Mouse (Mus musculus) kidney, postnatal 0 days (tissue): Measurements from ENCODE around the gene Tmprss13. TPM values are rescaled to one million over a fixed set of nuclear protein-coding genes. Genes with fewer than 3 reads are reported as not detected.

Experiments
- ATAC-seq: fragments of 200-750 bp; cut with Nextera tagmentation; replicated peaks from 2 replicates; pipeline ENCODE4 v1.8.0; 2017; ENCODE audit warnings: low read depth, moderate number of reproducible peaks, moderate TSS enrichment, moderate library complexity; ENCODE audit not compliant: low FRiP score
- DNase-seq: peaks from one replicate; pipeline ENCODE4 v3.0.0-alpha.2; 2016; ENCODE audit warnings: low spot score
- H3K27ac ChIP-seq: fragments of 300-500 bp; sonication (generic); 2 replicates; pipeline ENCODE4 v1.5.1; 2014; ENCODE audit warnings: mild to moderate bottlenecking
- H3K27me3 ChIP-seq: fragments of 300-500 bp; sonication (generic); 2 replicates; pipeline ENCODE4 v1.6.1; 2014; ENCODE audit warnings: low read length, mixed read lengths; ENCODE audit not compliant: insufficient read depth
- H3K36me3 ChIP-seq: fragments of 300-500 bp; sonication (generic); 2 replicates; pipeline ENCODE4 v1.6.1; 2014; ENCODE audit warnings: low read length, mixed read lengths; ENCODE audit not compliant: insufficient read depth
- H3K4me1 ChIP-seq: fragments of 300-500 bp; sonication (generic); replicated peaks from 2 replicates; pipeline ENCODE4 v1.6.1; 2014; ENCODE audit warnings: antibody characterized with exemption, low read length, mixed read lengths; ENCODE audit not compliant: insufficient read depth
- H3K4me2 ChIP-seq: fragments of 300-500 bp; sonication (generic); 2 replicates; pipeline ENCODE4 v1.6.1; 2014; ENCODE audit warnings: mild to moderate bottlenecking, low read length, moderate library complexity, mixed read lengths
- H3K4me3 ChIP-seq: fragments of 300-500 bp; sonication (generic); replicated peaks from 2 replicates; pipeline ENCODE4 v1.5.1; 2014; ENCODE audit warnings: low read depth, low read length
- H3K9ac ChIP-seq: fragments of 300-500 bp; sonication (generic); 2 replicates; pipeline ENCODE4 v1.6.1; 2014; ENCODE audit warnings: low read depth, low read length
- H3K9me3 ChIP-seq: fragments of 300-500 bp; sonication (generic); replicated peaks from 2 replicates; pipeline ENCODE4 v1.6.1; 2016; ENCODE audit warnings: low read length, inconsistent platforms, mixed read lengths
- CTCF ChIP-seq: IDR thresholded peaks from 2 replicates; pipeline ENCODE4 v1.5.1; 2016; ENCODE audit warnings: antibody characterized with exemption, low read depth, mild to moderate bottlenecking, moderate library complexity
- WGBS: fragments of 180-500 bp; shearing (Covaris S2); extraction: QIAGEN DNeasy Blood & Tissue Kit; methylation state at CpG from one replicate; pipeline ENCODE4 v1.1.7; 2014; 5-methylcytosine and 5-hydroxymethylcytosine counted together
- polyA plus RNA-seq: library from polyadenylated mRNA; unstranded; fragments of >200 nt; fragmentation: Nextera tagmentation; extraction: Ambion mirVana; gene quantifications from 2 replicates; pipeline ENCODE4 v1.2.1, GENCODE M21; 2015

Tmprss13 gene
- polyA plus RNA-seq, 1 experiment from 2014 or later: 0.76 TPM

- H3K4me1 ChIP-seq: no peaks in the 10 kb centered on the region
- no peaks in the 10 kb centered on the region for H3K9me3 ChIP-seq
- no peak overlapping the region for H3K9ac ChIP-seq
- TF ChIP-seq CTCF: no peak
- no peak overlapping the region for H3K27ac ChIP-seq
- ATAC-seq: no peak
- no peak overlapping the region for H3K4me3 ChIP-seq
- WGBS: 82% methylated on average over 11 of the region's 11 CpGs
- no peaks in the 10 kb centered on the region for H3K27me3 ChIP-seq
- no peak for DNase-seq
- H3K36me3 ChIP-seq: no peaks in the 10 kb centered on the region
- H3K4me2 ChIP-seq: no peak overlapping the region
Observed at GRCm38 (mm10) chr9:45291481-45292168, 27.3 kb upstream of the Tmprss13 start.

- DNase-seq: peak; percentile 22
- no peak for ATAC-seq
Observed at GRCm38 (mm10) chr9:45294210-45295011, 24.5 kb upstream of the Tmprss13 start.

DNA sequence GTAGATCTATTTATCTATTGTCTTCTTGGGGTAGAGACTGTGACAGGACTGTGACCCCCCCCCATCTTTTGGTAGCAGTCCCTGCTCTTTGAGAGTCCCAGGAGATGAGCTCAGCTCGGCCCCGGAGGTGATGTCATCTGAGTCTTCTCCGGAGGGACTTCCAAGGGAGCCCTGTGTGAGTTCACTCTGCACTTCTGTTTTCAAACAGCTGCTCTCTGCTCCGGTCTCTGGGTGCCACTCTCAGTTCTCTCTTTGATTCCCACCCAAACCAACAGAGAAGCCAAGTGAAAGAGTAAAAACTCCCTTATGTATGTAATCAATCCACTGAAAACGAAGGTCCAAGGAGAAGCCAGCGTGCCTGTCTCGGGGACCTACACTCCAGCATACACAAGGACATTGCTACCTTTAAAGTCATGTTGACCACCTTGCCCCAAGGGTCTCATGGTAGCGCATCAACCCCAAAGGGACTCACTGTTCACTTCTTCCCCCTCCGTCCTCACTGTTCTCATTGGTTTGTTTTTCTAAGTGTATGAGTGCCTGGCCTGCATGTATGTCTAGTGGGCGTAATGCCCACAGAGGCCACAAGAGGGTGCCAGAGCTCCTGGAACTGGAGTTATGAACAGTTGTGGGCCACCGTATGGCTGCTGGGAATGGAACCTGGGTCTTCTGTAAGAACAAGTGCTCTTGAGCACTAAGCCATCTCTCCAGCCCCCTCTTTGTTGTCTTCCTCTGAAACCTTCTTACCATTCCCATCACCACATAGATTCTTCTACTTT is 19.5 kb upstream of the Tmprss13 start:
- Histone ChIP-seq H3K9ac (no peak overlapping the region), H3K27me3 (no peaks in the 10 kb centered on the region), H3K36me3 (no peaks in the 10 kb centered on the region), H3K4me2 (no peak overlapping the region), H3K27ac (no peak overlapping the region), H3K4me1 (no peaks in the 10 kb centered on the region), H3K9me3 (no peaks in the 10 kb centered on the region), H3K4me3 (no peak overlapping the region)
- TF ChIP-seq CTCF: peak; percentile 76
- ATAC-seq (no peak), DNase-seq (peak; percentile 27)
- 81% methylated on average over 11 of the region's 11 CpGs for WGBS

More at GRCm38 (mm10) chr9:45294210-45295011, 24.5 kb upstream of the Tmprss13 start:
- H3K27ac ChIP-seq: no peak overlapping the region
- no peaks in the 10 kb centered on the region for H3K36me3 ChIP-seq
- H3K9ac ChIP-seq: no peak overlapping the region
- no peaks in the 10 kb centered on the region for H3K9me3 ChIP-seq
- no peaks in the 10 kb centered on the region for H3K4me1 ChIP-seq
- H3K4me3 ChIP-seq: no peak overlapping the region
- TF ChIP-seq CTCF: no peak
- 48% methylated on average over 10 of the region's 10 CpGs for WGBS
- no peaks in the 10 kb centered on the region for H3K27me3 ChIP-seq
- H3K4me2 ChIP-seq: no peak overlapping the region

DNA sequence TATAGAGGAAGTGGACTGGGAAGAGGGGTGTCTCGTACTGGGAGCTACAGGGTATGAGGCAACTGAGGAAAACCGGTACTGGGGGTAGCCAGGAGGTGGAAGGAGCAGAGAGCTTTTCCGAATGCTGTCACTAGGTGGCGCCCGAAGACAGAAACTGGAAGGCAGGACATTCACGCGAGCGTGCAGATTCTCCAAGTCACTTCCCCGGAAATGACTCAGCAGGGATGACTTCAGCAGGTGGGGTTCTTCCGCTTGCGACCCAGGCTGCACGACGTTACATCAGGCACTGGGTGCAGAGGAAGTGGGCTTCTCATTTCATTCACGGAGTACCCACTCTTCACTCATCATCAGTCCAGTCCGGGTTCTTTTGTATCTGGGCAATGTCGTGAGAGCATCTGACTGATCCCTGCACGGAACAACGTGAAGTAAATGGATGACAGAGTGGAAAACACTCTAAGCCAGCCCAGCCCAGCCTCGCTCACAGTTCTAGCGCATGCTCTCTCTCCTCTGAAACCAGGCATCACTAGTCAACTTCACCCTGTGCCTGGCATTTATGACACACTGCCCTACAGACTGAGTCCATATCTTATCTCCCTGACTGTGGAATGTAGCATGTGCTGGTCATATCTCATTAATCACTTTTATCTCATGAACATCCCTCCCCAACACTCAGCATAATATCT is 18.3 kb upstream of the Tmprss13 start:
- no peaks in the 10 kb centered on the region for H3K27me3 ChIP-seq
- peak overlapping the region; percentile 40 for H3K4me2 ChIP-seq
- H3K27ac ChIP-seq: no peak overlapping the region
- no peaks in the 10 kb centered on the region for H3K9me3 ChIP-seq
- peak; percentile 78 for ATAC-seq
- 0 out of 2 replicates have a peak overlapping the region, but pooled peaks have one; percentile 2 for H3K4me3 ChIP-seq
- no peaks in the 10 kb centered on the region for H3K4me1 ChIP-seq
- H3K9ac ChIP-seq: no peak overlapping the region
- DNase-seq: peak; percentile 96
- H3K36me3 ChIP-seq: no peaks in the 10 kb centered on the region
- peak; percentile 95 for TF ChIP-seq CTCF
- WGBS: 14% methylated on average over 20 of the region's 20 CpGs

DNA sequence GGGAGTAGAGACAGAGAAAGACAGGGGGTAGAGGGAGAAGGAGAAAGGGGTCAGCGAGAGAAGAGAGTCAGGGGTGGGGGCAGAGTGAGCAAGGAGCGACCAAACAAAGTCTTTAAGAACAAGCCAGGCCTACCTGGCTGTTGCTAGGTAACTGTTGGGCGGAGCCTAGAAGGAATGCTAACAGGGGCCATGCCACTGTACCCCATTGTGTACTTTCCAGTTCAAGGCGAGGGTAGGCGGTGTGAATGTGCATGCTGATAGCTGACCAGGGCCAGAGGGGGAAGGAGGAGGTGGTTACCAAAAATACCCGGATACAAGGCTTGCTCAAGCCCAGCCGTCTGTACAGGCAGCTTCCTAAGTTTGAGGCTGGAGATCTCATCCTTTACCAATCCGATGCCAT is 17.1 kb upstream of the Tmprss13 start:
- WGBS: 94% methylated on average over 8 of the region's 8 CpGs
- Histone ChIP-seq H3K27me3 (no peaks in the 10 kb centered on the region), H3K4me3 (no peak overlapping the region), H3K36me3 (no peaks in the 10 kb centered on the region), H3K27ac (no peak overlapping the region), H3K9ac (no peak overlapping the region), H3K9me3 (no peaks in the 10 kb centered on the region), H3K4me1 (no peaks in the 10 kb centered on the region), H3K4me2 (no peak overlapping the region)
- no peak for DNase-seq
- no peak for TF ChIP-seq CTCF
- ATAC-seq: no peak
